Mouse (Mus musculus): ENCODE measurements around the gene Mks1.

GRCm38 (mm10) chr11:87805448-87805847 lies 47.6 kb upstream of the Mks1 start:
- TF ChIP-seq CTCF (IDR thresholded peaks at IDR 0.05; ENCODE audit: extremely low read depth, insufficient read length, insufficient replicate concordance, low read depth, low read length) (no peak), POLR2A (IDR thresholded peaks at IDR 0.05; ENCODE audit: low read depth, low read length) (no peak)

All from small intestine, adult 2 months (tissue).